Mouse (Mus musculus) megakaryocyte progenitor cell, adult 5-6 weeks (primary cell): ENCODE data around the gene Arfgap3. TPM values are rescaled to one million over a fixed set of nuclear protein-coding genes. Genes with fewer than 3 reads are reported as not detected.
"Not testable (repeated sequence)": the region's sequence is repeated elsewhere in the genome, so short reads cannot be mapped to it uniquely, and the experiment has no call there.

Experiments
- ATAC-seq: replicated peaks from 2 replicates; pipeline ENCODE4 v1.8.0; 2016; ENCODE audit warnings: mild to moderate bottlenecking, moderate TSS enrichment, inconsistent platforms; ENCODE audit not compliant: poor library complexity
- total RNA-seq, 2 experiments: library from RNA; stranded (forward) in 1 of 2; stranded (reverse) in 1 of 2; fragments of 157-497, 149-512 nt in 1 of 2; fragments of 200-1000 nt in 1 of 2; gene quantifications; 2 replicates each; pipeline versions ENCODE4 v1.2.3 to v1.2.4; 2015 to 2017

Gene Arfgap3
- total RNA-seq, 2 experiments from 2014 or later: 23.7 to 25.4 TPM

DNA sequence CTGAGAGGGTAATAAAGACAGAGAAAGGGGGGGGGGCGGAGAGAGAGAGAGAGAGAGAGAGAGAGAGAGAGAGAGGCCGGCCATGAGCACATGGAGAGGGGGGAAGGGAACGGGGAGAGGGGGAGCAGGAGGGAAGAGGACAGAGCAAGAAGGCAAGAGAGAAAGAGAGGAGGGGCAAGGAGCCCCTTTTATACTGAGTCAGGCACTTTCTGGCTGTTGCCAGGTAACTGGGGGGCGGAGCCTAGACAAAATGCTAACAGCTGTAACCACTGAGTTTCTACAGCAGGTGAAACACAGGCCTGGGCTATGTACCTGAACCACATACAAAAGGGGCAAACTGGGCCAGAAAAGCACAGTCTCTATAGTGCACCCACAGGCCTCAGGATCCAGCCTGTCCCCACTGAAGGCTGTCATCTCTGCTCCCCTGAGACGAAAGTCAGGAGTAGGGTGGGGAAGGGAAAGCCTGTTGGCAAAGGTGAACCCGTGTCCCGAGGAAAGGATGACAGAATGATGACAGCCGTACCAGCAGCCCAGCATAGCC lies 53.2 kb downstream of the Arfgap3 start:
- no peak for ATAC-seq

DNA sequence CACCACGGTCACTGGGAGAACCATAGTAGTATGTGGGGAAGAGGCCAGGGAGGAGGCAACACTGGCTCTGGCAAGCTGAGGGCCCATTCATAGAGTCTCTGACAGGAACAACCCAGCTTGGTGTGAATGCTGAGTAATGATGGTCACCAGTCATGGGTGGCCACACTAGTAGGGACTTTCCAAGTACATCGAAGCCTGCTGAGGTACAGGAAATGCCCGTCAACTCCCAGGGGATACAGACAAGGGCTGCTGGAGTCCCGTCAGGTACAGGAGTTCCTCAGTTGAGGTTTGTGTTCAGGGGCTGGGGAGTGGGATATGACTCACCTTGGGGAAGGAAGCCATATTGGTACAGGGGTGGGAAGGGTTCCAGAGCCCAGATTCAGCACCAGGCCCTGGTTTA lies 54.0 kb downstream of the Arfgap3 start:
- ATAC-seq: no peak

DNA sequence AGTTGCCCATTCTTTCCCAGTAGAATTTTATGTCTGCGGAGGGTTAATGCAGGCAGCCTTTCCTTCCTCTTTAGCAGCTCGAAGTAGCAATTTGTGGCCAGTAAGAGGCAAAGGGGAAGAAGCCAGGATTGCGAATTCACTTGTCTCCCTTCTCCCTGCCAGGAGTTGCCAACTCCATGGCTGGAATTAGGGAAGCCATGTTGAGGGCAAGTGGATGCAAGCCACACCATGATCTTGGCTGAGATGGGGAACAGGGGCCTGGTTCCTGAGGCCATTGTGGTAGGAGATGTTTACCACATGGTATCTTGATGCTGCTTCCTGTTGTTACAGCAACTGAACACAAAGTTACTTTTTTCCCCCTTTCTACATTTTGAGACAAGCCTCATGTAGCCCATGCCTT lies 55.1 kb downstream of the Arfgap3 start:
- peak; percentile 64 for ATAC-seq

DNA sequence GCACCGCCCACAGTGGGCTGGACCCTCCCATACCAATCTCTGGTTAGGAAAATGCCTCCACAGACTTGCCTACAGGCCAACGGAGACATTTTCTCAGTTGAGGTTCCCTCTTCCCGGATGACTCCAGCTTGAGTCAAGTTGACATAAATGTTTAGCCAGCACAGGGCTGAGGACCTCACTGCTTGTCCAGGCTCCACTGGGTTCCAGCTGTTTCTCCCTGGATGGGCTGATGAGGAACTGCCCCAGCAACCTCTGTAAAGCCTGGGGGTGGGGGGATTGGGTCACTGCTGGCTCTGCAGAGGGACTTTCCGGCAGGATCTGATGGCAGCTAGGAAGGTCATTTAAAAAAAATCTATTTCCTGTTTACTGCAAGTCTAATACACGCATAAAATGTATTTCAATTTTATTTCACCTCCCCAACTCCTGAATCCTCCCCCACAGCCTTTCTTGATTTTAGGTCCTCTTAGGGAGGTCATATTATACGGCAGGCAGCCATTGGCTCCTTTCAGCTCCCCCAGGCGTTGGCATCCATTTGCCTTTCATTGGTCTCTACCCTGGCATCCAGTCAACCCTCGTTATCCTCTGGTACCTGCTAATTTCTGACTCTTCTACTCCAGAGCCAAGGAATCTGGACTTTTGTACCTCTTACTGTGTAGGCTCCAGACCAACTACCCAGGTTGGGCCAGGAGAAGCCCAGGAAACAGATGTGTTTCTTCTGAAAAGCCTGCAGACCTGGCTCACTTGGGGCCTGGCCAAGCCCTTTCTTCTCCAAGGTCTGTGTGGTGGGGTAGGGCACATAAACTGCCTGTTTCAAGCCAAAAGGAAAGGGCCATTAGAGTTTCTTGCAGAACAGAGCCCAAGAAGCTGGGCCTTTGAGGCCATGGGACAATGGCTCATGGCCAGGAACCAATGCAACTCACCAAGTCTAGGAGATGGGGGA lies 56.1 kb downstream of the Arfgap3 start:
- ATAC-seq: no peak

DNA sequence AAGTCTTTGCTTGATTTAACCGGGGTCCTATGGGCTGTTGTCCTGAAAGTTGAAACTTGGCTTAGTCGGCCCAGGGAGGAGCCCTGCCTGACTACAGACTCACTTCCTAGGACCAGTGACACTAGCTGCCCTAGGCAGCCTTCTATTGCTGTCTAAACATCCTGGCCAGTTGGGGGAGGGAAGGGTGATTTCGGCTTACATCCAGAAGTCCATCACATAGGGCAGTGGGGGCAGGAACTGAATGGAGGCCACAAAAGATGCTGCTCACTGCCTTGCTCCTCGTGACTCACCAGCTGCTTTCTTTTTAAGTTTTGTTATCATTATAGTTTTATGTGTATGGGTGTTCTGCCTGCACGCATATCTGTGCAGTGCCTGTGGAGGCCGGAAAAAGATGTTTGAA lies 56.9 kb downstream of the Arfgap3 start:
- no peak for ATAC-seq

DNA sequence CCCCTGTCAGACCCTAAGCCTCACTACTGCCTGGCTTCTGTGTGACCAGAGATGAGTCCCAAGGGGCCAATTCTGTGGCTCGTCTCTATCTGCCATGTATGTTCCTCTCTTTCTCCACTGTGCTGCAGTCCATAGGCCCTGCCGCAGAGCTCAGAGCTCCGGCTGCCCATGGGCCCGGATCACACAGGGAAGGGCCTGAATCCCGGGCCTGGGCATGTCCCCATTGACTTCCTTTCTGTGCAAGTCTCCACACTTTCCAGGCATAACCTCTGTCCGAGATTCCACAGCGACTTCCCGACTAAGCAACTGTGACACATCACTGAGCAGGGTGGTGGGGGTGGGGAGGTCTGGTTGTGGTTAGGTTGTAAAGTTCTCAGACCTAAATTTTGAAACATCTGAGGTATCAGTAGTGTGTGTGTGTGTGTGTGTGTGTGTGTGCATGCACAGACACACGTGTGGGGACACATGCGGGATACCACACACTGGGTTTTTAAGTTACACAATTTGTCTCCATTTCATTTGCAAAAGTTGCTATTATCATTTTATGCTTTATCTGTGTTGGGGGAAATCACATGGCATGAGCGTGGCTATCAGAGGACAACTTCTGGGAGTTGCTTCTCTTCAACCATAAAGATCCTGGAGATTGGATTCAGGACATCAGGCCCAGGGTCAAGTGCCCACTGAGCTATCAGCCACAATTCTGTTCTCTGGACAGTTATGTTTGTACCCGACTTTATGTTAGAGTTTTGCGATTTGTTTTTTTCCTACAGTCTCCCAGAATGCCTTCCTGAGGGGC lies 57.6 kb downstream of the Arfgap3 start:
- ATAC-seq: no peak

DNA sequence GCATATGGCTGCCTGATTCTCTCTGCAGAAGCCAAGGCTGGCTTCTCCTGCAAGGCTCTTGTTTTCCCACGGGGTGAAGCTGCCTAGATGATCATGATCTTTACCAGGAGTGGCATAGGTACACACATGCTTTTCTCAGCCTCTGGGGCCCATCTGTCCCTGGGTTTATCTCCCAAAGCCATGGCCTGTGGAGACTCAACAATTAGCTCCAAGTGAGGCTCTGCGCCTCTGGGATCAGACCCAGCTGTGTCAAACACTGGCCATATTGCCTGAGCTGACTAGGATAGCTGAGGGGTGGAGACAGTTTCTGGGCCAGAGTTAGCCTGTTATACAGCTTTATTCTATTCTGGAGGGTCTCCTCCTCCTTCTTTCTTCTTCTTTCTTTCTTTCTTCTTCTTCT lies 59.1 kb downstream of the Arfgap3 start:
- ATAC-seq: no peak

DNA sequence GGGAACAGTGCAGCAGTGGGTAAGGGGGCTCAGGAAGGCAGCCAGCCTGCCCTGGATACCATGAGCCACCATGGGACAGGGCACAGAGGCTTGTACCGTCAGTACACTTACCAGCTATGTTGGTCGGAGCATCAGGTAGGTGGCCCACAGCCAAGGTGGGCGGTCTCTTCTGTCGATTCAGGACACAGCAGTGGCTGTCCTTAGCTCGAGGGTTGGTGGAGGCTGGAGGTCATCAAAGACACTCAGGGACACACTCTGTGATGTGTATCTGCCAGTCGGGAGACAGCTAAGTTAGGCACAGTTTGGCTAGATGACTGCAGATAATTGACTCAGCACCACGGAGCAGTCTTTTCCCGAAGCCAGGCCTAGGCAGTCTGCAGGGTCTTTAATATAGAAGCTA lies 65.2 kb downstream of the Arfgap3 start:
- ATAC-seq: no peak

DNA sequence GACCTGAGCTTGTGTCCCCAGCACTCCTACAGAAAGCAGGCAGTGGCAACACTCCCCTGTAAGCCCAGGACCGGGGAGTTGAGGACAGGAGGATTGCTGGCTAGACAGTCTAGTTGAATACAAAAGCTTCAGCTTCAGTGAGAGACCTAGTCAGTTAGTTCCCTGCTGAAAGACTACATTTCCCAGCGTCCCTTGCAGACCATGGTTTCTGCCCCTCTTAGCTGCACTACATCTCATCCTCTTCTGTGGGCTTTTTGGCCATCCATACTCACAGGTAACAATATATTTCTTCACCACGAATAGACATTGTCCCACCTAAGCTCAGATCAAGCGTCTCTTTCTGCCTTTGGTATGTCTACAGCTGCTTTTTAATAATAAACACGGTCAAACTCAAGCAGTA lies 67.7 kb downstream of the Arfgap3 start:
- no peak for ATAC-seq

DNA sequence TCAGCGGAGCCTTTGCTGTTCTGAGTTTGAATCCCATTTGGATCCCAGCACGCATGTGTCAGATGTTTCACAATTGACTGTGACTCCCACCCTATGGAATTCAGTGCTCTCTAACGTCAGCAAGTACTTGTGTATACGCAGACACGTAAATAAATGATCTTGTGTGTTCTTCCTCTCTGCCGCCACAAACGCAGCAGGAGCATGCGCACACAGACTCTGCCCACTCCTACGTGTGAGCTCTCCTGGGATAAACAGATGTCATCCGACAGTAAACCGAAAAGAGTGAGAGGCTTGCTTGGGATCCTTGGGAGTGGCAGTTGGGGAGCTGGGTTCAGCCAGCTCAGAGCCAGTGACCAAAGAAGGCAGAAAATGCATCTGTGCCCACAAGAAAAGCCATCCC lies 68.7 kb downstream of the Arfgap3 start:
- no peak for ATAC-seq

DNA sequence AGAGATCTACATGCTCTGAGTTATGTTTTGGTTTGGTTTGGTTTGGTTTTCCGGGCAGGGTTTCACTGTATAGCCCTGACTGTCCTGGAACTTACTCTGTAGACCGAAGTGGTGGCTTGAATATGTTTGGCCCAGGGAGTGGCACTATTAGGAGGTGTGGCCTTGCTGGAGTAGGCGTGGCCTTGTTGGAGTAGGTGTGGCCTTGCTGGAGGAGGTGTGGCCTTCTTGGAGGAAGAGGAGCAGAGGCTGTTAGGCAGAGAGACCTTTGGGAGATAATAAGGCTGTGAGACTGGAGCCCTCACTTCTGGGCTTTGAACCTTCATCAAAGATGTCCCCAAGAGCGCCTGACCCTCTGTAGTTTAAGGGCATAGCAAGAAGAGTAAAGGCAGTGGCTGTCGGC lies 71.5 kb downstream of the Arfgap3 start:
- no peak for ATAC-seq

DNA sequence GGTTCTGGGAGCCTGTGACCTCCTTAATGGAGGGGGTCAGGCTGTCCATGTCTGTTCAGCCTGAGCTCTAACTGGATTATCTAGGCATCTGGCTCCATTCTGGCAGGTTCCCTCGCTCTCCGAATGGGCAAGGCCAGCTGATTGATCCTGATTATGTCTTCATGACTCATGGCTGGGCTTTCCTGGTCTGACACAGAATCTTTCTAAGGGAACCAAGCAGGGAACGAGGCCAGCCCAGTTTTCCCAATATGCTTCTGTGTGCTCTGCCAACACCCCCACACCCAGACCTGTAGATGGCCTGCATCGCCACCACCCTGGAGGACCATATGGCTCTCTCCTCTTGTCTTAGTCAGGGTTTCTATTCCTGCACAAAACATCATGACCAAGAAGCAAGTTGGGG lies 72.6 kb downstream of the Arfgap3 start:
- ATAC-seq: no peak

DNA sequence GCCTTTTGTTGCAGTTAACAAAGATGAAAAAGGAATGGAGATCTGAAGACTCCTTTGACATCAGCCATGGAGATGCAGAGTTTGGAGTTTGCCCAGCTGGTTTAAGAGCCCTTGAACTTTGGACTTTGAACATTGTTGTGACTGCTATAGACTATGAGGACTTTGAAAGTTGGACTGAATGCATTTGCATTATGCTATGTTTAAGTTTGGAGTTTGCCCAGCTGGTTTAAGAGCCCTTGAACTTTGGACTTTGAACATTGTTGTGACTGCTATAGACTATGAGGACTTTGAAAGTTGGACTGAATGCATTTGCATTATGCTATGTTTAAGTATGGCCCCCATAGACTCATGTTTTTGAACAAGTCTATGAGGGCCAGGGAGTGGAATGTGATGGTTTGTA lies 75.8 kb downstream of the Arfgap3 start:
- not testable (repeated sequence) for ATAC-seq

DNA sequence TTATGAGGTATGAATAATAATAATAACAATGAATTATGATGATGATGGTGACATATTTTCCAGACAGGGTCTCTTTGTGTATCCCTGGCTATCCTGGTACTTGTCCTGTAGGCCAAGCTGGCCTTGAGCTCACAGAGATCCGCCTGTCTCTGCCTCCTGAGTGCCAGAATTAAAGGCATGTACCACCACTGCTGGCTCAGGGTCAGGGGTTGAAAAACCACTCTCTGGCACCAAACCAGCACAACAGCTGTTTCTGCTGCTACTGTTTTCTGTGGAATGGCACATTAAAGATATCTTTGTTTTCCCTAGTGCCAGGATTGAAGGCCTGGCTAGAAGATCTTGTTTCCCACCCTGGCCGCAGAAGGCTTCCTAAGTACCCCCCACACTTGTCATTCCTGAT lies 77.0 kb downstream of the Arfgap3 start:
- no peak for ATAC-seq

DNA sequence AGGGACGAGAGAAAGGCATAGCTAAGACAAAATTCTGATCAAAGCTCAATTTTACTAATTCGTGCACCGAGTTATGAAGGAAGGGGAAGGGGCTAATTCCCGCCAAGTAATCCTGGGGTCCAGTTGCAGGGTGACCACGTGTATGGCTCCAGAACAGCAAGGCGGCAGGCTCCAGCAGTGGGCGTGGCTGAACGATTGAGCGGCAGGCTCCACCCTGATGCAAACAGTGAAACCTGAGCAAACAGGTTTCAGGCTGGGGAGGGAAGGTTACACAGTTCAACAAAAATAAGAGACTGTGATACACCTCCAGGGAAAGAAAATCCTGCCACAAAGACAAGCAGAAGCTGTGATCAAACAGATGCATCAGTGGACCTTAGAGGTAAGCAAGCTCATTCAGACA lies 78.8 kb downstream of the Arfgap3 start:
- not testable (repeated sequence) for ATAC-seq

DNA sequence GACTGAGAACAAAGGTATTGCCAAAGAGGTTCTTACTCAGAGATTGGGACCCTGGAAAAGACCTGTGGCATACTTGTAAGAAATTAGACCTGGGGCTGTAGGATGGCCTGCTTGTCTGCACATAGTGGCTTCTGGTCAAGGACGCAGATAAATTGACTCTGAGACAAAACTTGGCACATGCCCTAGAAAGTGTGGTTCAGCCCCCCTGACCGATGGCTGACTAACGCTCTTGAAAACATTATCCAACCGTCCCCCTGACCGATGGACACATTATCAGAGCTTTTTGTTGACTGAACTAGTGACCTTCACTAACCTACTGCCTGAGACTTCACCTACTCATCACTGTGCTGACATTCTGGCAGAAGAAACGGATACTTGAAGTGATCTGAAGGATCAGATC lies 80.1 kb downstream of the Arfgap3 start:
- not testable (repeated sequence) for ATAC-seq

DNA sequence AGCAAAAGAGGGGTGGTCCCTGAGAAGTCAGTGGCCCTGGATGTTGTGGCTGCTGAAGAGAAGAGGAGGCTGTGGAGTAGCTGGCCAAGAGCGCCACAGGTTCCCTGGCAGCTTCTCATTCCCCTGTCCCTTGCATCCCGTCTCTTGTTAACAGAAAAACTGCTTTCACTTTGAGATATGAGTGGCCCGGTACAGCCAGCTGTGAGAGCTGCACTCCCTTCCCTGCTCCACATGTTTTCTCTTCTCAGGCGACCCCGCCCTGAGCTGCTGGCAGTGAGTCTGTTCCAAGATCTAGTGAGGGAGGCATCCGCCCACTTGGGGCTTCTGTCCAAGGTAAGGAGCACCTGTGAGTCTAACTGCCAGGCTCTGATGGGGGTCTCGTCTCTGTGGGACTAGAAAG lies 81.6 kb downstream of the Arfgap3 start:
- ATAC-seq: not testable (repeated sequence)

DNA sequence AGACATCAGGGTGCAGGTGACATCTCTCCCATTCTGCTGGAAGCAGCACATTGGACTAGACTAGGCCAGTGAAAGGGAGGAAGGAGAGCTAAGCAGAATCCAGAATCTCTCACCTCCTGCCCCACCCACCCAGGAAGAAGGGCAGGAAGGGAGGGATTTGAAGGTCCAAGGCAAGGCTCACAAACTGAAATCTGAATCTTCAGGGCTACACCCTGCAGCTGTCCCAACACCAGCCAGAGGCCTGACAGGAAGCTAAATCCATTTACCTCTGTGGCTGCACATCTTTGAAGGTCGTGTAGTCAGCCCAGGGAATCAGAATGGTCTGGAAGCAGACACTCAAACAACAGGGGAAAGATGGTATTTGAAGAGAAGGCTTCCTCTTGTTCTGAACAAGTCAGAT lies 84.8 kb downstream of the Arfgap3 start:
- no peak for ATAC-seq

DNA sequence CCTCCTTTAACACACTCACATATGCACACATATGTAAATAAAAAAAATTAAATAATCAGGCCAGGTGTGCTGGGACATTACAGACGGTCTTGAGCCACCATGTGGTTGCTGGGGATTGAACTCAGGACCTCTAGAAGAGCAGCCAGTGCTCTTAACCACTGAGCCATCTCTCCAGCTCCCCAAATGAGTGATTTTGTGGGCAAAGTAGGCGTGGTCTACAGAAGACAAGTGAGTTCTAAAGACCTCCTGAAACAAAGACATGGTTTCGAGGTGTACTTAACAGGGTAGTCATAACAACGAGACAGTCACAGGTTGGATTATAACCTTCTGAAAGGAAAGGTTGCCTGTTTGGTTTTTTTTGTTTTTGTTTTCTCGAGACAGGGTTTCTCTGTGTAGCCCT lies 86.6 kb downstream of the Arfgap3 start:
- ATAC-seq: no peak

DNA sequence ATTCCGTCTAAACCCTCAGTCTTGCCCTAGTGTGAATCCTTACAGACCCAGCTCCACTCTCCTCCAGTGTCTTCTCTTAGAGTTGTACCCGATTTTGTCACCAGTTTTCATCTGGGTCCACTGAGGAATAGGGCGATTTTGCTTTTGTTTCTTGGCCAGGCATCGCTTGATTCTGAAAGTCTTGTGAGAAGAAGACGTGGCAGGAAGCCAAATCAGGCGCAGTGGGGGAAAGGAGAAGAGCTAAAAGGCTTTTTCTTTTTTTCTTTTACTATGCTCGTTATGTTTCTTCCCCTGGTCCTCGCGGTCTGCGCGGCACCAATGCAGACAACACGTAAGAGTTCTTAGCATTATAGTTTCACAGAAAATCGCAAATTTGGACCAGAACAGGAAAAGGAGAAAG lies 92.1 kb downstream of the Arfgap3 start:
- no peak for ATAC-seq

DNA sequence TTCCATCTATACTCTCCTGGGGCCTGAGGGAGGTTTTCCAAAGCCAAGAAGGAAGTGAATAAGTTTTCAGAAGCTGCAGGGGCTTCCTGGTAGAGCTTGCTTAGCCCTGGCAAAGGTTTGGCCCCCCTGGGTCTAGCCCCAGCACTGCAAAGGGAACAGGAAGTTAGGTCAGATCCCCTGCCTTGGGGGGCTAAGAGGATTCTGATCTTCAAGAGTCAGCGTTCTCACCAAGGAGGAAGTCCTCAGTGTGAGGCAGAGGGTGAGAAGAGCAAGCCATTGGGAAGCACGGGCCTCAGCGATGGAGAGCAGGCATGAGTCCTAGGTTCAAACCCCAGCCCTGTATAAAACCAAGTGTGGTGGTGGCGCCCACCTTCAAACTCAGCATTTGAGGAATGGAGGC lies 93.6 kb downstream of the Arfgap3 start:
- ATAC-seq: no peak

DNA sequence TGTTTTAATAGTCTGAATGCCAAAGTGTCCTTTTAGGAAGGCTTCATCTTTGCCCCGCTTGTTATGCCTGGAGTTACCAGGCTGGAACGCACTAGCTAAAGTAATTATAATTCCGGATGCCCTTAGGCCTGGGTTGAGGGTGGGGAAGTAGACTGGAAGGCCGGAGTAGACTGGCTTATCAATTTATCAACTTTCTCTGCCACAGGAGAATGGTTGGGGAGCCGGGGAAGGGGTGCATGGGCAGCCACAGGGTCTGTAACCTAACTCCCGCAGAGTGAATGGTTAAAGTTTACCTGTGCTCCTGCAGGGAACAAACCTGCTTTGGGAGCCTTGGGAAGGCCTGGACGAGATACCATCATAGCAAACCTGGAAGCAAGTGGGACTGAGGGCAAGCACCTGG lies 94.1 kb downstream of the Arfgap3 start:
- ATAC-seq: no peak
